8 mouse cellular contexts compared by ENCODE assay signal in the genomic region with DNA sequence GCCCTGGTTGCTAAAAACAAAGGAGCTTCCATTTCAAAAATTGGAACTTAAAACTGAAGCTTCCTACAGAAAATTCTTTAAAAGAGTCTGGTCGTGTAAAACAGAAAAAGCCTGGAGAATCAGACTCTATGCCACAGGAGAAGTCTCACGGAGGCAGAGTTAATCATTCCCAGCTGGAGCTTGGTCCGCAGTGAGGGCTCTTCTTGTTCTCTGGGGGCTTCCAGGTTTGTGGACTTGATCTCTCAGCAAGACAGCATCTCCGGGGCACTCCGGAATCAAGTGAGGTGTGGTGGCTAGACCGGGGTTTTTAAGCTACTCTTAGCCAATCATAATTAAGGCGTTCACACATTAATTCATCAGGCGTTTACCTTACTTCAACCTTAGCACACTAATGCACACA. TPM values are rescaled to one million over a fixed set of nuclear protein-coding genes. Genes with fewer than 3 reads are reported as not detected.
A peak's percentile ranks its signal among the peaks of the same experiment; 100 is the strongest.
DNase-seq lines count a peak whose midpoint lies in the region; ATAC-seq and TF ChIP-seq lines count a peak whose summit lies in the region.

No protein-coding gene starts in this region.

- no peak for TF ChIP-seq EP300 in ES-Bruce4 (IDR thresholded peaks at IDR 0.05; ENCODE audit: insufficient read depth, low read depth, low read length)

- H3K9ac ChIP-seq in heart, embryonic 15.5 days, result no peak overlapping the region
- H3K9ac ChIP-seq in ES-Bruce4 (ENCODE audit: low read depth, poor library complexity, severe bottlenecking), result 0 out of 2 replicates have a peak overlapping the region, but pooled peaks have one; percentile 44
- H3K9ac ChIP-seq in forebrain, embryonic 13.5 days, result no peak overlapping the region
- no peak overlapping the region for H3K9ac ChIP-seq in limb, embryonic 14.5 days (ENCODE audit: low read depth, low read length, severe bottlenecking)

- DNase-seq in heart, adult 8-10 months (ENCODE audit: low spot score), result no peak
- DNase-seq in limb, embryonic 14.5 days (ENCODE audit: low spot score), result peak; percentile 5
- no peak for DNase-seq in left cerebral cortex, adult 11 months (ENCODE audit: low spot score)
- no peak for DNase-seq in gastrocnemius, adult 18-20 months (ENCODE audit: low spot score)
- DNase-seq in left cerebral cortex, adult 9 months (ENCODE audit: low spot score in 2 of 2), result no peak

- no peaks in the 10 kb centered on the region for H3K36me3 ChIP-seq in heart, embryonic 15.5 days
- H3K36me3 ChIP-seq in ES-Bruce4 (ENCODE audit: control insufficient read depth, insufficient read depth, low read length, poor library complexity, severe bottlenecking), result no peaks in the 10 kb centered on the region
- H3K36me3 ChIP-seq in forebrain, embryonic 13.5 days (ENCODE audit: poor library complexity, severe bottlenecking), result no peaks in the 10 kb centered on the region
- no peaks in the 10 kb centered on the region for H3K36me3 ChIP-seq in limb, embryonic 14.5 days (ENCODE audit: control insufficient read depth, insufficient read depth, low read length)

- no peak overlapping the region for H3K27ac ChIP-seq in heart, embryonic 15.5 days
- no peak overlapping the region for H3K27ac ChIP-seq in ES-Bruce4 (ENCODE audit: insufficient read depth, low read length)
- H3K27ac ChIP-seq in forebrain, embryonic 13.5 days, result no peak overlapping the region
- no peak overlapping the region for H3K27ac ChIP-seq in limb, embryonic 14.5 days (replicated peaks; ENCODE audit: low read depth, low read length)

- H3K4me2 ChIP-seq in heart, embryonic 15.5 days, result peak overlapping the region; percentile 33
- H3K4me2 ChIP-seq in forebrain, embryonic 13.5 days, result peak overlapping the region; percentile 39
- peak overlapping the region; percentile 37 for H3K4me2 ChIP-seq in limb, embryonic 14.5 days (replicated peaks; ENCODE audit: low read depth, low read length, severe bottlenecking)

- TF ChIP-seq POLR2A in ES-Bruce4 (IDR thresholded peaks at IDR 0.05; ENCODE audit: insufficient read depth, low read length), result no peak
- TF ChIP-seq POLR2A in limb, embryonic 14.5 days (IDR thresholded peaks at IDR 0.05; ENCODE audit: borderline replicate concordance, extremely low read depth, insufficient read depth, insufficient read length), result no peak

- no peak for ATAC-seq in heart, embryonic 15.5 days (replicated peaks; ENCODE audit: insufficient number of reproducible peaks, insufficient read depth, low FRiP score, low read depth)
- ATAC-seq in forebrain, embryonic 13.5 days, result no peak
- no peak for ATAC-seq in limb, embryonic 14.5 days (ENCODE audit: low FRiP score, low read depth)

- no peaks in the 10 kb centered on the region for H3K27me3 ChIP-seq in heart, embryonic 15.5 days
- no peaks in the 10 kb centered on the region; the same call in 1 of the 2 replicates for H3K27me3 ChIP-seq in ES-Bruce4 (ENCODE audit: control insufficient read depth, insufficient read depth, low read length, poor library complexity, severe bottlenecking)
- no peaks in the 10 kb centered on the region for H3K27me3 ChIP-seq in forebrain, embryonic 13.5 days
- H3K27me3 ChIP-seq in limb, embryonic 14.5 days (ENCODE audit: control insufficient read depth, insufficient read depth, low read length), result no peaks in the 10 kb centered on the region

- no peaks in the 10 kb centered on the region for H3K4me1 ChIP-seq in heart, embryonic 15.5 days (replicated peaks)
- H3K4me1 ChIP-seq in ES-Bruce4 (ENCODE audit: control insufficient read depth, insufficient read depth, low read length), result no peaks in the 10 kb centered on the region
- no peaks in the 10 kb centered on the region for H3K4me1 ChIP-seq in forebrain, embryonic 13.5 days
- H3K4me1 ChIP-seq in limb, embryonic 14.5 days (ENCODE audit: control insufficient read depth, insufficient read depth, low read length), result peaks cover 5% of the 10 kb centered on the region; the same call in 1 of the 2 replicates

- no peak for TF ChIP-seq CTCF in ES-Bruce4 (IDR thresholded peaks at IDR 0.05; ENCODE audit: low read depth, low read length)

- 41% methylated on average over 8 of the region's 8 CpGs for WGBS in heart, embryonic 15.5 days
- WGBS in forebrain, embryonic 13.5 days, result 52% methylated on average over 8 of the region's 8 CpGs
- WGBS in limb, embryonic 14.5 days, result 24% methylated on average over 8 of the region's 8 CpGs

- H3K4me3 ChIP-seq in heart, embryonic 15.5 days, result no peak overlapping the region
- no peak overlapping the region for H3K4me3 ChIP-seq in ES-Bruce4 (ENCODE audit: low read depth, low read length)
- no peak overlapping the region for H3K4me3 ChIP-seq in forebrain, embryonic 13.5 days
- H3K4me3 ChIP-seq in limb, embryonic 14.5 days (replicated peaks; ENCODE audit: low read length), result 0 out of 2 replicates have a peak overlapping the region, but pooled peaks have one; percentile 4

- H3K9me3 ChIP-seq in heart, embryonic 15.5 days (replicated peaks), result no peaks in the 10 kb centered on the region
- no peaks in the 10 kb centered on the region for H3K9me3 ChIP-seq in ES-Bruce4 (replicated peaks; ENCODE audit: control insufficient read depth, insufficient read depth, low read length, poor library complexity, severe bottlenecking)
- H3K9me3 ChIP-seq in forebrain, embryonic 13.5 days (replicated peaks), result no peaks in the 10 kb centered on the region
- no peaks in the 10 kb centered on the region for H3K9me3 ChIP-seq in limb, embryonic 14.5 days (ENCODE audit: control insufficient read depth, low read length)

RNA-seq across cellular contexts. Expression of gene Papolg, which starts 32.6 kb away (rescaled TPM):
- 8.7 and 9.1 TPM in 2 replicates for polyA plus RNA-seq in heart, embryonic 15.5 days (2015; fragmentation: Nextera tagmentation; extraction: Ambion mirVana)
- 1 to 10 TPM; 7.8 to 8.6 (median 8.3) TPM for total RNA-seq in heart, adult 8-10 months (2022)
- polyA plus RNA-seq in ES-Bruce4 (2011; ENCODE audit: insufficient read depth, insufficient read length, low read depth, missing spikeins), result 31.1 and 34.1 TPM in 2 replicates
- 27.4 and 28.0 TPM in 2 replicates for polyA plus RNA-seq in forebrain, embryonic 13.5 days (2015; fragmentation: Nextera tagmentation; extraction: Ambion mirVana)
- 10.0 and 12.3 TPM in 2 replicates for polyA plus RNA-seq in limb, embryonic 14.5 days (2012; rRNA removed)
- polyA plus RNA-seq in limb, embryonic 14.5 days (2014; fragmentation: Nextera tagmentation; extraction: Ambion mirVana), result 14.2 and 17.1 TPM in 2 replicates
- total RNA-seq in gastrocnemius, adult 18-20 months (2021), result 1 to 10 TPM; 4.5 to 4.6 TPM
